Mouse (Mus musculus): Measurements from ENCODE around the gene Taf5l. TPM values are rescaled to one million over a fixed set of nuclear protein-coding genes. Genes with fewer than 3 reads are reported as not detected.

Gene Taf5l
- polyA plus RNA-seq (2012; rRNA removed): 27.3 and 34.2 TPM in 2 replicates

DNA sequence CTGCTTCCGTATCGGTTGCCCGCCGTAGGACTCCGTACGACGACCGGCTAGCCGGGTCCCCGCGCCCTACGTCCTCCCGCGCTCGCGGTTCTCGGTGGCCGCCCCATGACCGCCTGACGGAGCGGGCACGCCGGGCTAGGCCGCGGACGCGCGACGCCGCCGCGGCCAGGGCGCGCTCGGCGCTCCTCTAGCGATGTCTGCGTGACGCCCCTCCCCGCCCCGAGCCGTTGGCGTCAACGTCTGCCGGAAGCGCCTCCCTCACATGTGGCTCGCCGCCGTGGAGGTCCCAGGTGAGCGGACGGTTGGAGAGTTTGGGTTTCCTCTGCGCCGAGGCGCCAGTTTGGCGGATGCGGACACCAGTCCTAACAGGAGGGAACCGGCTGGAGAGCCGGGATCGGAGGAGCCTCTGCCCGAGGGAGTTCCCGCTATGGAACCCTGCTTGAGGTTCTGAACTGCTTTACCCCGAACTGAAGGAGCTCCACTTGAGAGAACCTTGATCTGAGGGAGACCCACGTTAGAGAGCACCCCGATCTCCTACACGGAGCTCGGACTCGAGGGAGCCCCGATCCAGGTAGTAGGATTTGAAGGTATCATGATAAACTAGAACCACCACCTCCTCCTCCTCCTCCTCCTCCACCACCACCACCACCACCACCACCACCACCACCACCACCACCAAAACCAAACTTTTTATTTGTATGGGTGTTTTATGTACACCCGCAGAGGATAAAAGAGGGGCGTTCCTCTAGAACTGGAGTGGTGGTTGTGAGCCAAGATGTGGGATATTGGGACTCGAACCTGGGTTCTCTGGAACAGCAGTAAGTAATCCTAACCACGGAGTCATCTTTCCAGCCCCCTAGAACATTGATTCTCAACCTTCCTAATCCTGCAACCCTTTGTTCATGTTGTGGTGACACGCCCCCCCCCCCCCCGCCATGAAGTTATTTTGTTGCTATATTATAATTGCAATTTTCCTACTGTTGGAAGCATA lies at the start of gene Taf5l, which contains the start of gene Urb2:
TSS of gene Taf5l (minus strand) at position 161 of the 991 bp plus-strand sequence.
TSS of gene Urb2 (plus strand) at position 272 of the 991 bp plus-strand sequence.
- H3K36me3 ChIP-seq (ENCODE audit: control insufficient read depth, insufficient read depth, low read length): peaks cover 2% of the 10 kb centered on the region
- TF ChIP-seq CTCF (IDR thresholded peaks at IDR 0.05; ENCODE audit: extremely low read depth, insufficient read depth, insufficient read length, insufficient replicate concordance): no peak
- TF ChIP-seq POLR2A (IDR thresholded peaks at IDR 0.05; ENCODE audit: low read depth, low read length): peak; percentile 34
- H3K27ac ChIP-seq (ENCODE audit: insufficient read depth, low read length): peak within 1 kb of the TSS; percentile 97
- H3K4me1 ChIP-seq (ENCODE audit: control insufficient read depth, insufficient read depth, insufficient read length): peaks cover 13% of the 10 kb centered on the region; the same call in 1 of the 2 replicates
- under 1% methylated on average over 59 of the region's 74 CpGs for WGBS
- no peaks in the 10 kb centered on the region for H3K27me3 ChIP-seq (ENCODE audit: control insufficient read depth, insufficient read depth, low read length)
- H3K4me3 ChIP-seq (ENCODE audit: extremely low read depth, insufficient read depth, insufficient read length): peak within 1 kb of the TSS; percentile 95
- peak; percentile 82 to 93 for DNase-seq (ENCODE audit: low read depth in 1 of 2, low spot score in 2 of 2)

DNA sequence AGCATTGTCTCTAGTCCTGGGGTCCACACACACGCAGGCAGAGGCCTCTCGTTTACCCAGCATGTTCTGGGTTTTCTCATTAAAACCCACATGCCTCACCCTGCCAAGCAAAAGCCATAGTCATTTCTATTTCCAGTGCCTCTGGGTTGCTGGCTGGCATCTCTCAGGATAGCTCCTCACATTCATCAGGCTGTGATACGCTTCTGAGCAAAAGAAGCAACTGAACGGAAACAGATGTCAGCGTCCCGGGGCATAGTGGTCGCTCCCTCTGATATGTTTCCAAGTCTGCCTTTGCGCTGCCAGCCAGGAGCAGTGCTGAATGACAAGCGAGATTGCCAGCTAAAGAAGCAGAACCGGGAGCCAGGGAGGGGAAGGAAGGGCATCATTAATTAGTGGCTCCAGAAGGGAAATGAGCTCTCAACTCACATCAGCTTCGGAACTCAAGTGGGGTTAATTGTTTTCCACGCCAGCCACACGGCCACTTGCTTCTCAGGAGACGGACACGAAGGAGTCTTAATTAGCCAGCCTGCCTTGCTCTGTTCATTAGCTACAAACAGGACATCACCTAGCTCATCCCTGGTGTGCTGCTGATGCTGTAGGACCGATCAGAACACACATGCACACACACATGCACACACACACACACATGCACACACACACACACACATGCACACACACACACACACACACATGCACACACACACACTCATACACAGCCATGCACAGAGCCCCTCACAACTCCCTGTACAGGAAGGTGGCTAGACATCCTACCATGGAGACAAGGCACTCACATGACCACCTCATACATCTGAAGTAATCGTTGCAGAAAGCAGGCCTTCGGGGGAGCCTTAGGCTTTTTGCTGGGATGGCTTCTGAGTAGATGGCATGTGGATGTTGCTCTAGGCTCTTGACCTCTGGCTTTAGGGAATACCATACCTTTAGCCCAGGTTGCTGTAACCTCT lies 49.4 kb upstream of the Taf5l start:
- 19% methylated on average over 18 of the region's 18 CpGs for WGBS
- DNase-seq (ENCODE audit: low read depth in 1 of 2, low spot score in 2 of 2): no peak
- Histone ChIP-seq H3K27me3 (ENCODE audit: control insufficient read depth, insufficient read depth, low read length) (no peaks in the 10 kb centered on the region), H3K4me1 (ENCODE audit: control insufficient read depth, insufficient read depth, insufficient read length) (peaks cover 4% of the 10 kb centered on the region; the same call in 1 of the 2 replicates), H3K36me3 (ENCODE audit: control insufficient read depth, insufficient read depth, low read length) (no peaks in the 10 kb centered on the region), H3K27ac (ENCODE audit: insufficient read depth, low read length) (no peak overlapping the region), H3K4me3 (ENCODE audit: extremely low read depth, insufficient read depth, insufficient read length) (no peak overlapping the region)
- no peak for TF ChIP-seq POLR2A (IDR thresholded peaks at IDR 0.05; ENCODE audit: low read depth, low read length)
- no peak for TF ChIP-seq CTCF (IDR thresholded peaks at IDR 0.05; ENCODE audit: extremely low read depth, insufficient read depth, insufficient read length, insufficient replicate concordance)

DNA sequence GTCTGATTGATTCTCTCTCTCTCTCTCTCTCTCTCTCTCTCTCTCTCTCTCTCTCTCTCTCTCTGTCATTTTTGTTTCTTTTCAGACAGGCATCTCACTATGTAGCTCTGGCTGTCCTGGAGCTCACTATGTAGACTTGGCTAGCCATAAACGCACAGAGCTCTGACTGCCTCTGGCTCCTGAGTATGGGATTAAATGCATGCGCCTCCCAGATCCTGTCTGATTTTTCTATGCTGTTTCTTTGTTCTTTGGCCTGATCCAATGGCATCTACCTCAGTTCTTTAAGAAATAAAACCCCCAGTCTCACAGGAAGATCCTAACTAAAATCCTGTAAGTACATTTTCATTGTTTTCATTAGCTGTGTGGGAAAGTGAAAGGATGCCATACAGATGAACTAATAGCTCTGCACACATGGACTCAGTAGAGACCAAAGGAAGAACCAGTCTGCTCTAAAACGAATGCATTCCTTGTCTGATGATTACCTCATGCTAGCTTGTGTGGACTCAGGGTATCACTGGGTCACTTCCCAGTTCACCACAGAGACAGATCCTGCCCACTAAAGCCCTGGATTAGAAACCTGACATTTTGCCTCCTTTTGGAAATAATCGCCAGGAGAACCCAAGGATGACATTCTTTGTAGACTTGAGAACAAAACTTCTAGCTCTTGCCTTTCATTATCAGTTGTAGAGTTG lies 46.0 kb upstream of the Taf5l start:
- no peaks in the 10 kb centered on the region for H3K36me3 ChIP-seq (ENCODE audit: control insufficient read depth, insufficient read depth, low read length)
- no peaks in the 10 kb centered on the region for H3K27me3 ChIP-seq (ENCODE audit: control insufficient read depth, insufficient read depth, low read length)
- TF ChIP-seq CTCF (IDR thresholded peaks at IDR 0.05; ENCODE audit: extremely low read depth, insufficient read depth, insufficient read length, insufficient replicate concordance) (no peak), POLR2A (IDR thresholded peaks at IDR 0.05; ENCODE audit: low read depth, low read length) (no peak)
- H3K4me1 ChIP-seq (ENCODE audit: control insufficient read depth, insufficient read depth, insufficient read length): peaks cover 4% of the 10 kb centered on the region; the same call in 1 of the 2 replicates
- no peak overlapping the region for H3K4me3 ChIP-seq (ENCODE audit: extremely low read depth, insufficient read depth, insufficient read length)
- H3K27ac ChIP-seq (ENCODE audit: insufficient read depth, low read length): no peak overlapping the region
- DNase-seq (ENCODE audit: low read depth in 1 of 2, low spot score in 2 of 2): no peak
- WGBS: 60% methylated on average over 4 of the region's 4 CpGs

DNA sequence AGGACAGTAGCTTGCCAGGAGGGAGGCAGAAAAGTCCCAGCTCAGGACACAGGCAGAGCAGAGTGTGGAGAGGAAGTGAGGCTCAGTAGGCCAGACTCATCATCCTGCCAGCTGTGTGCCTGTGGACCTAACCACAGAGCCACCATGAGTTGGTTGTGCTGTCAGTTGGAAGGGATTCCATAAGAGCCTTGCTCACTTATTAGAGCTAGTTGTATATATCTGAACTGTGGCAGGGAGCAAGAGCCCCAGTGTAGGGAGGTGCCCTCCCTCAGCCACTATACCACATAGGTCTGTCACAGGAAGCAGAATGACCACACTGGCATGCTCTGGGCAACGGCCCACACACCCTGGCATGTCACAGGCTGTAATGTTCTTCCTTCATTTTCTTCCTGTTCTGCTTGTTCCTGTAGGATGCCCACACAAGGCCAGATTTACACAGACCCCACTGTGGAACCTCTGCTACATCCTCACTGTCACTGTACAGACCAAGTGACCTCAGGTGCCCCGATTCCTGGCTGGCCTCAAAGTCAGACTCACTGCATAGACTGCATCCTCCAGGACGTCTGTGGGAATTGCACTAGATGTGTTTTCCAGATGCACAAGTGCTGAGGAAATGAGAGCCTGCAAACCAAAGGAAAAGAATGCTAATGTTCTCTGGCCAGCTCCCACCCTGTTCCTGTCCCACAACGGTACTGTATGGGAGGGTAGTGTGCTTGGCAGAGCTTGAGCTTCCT lies 45.3 kb upstream of the Taf5l start:
- WGBS: 8% methylated on average over 4 of the region's 4 CpGs
- DNase-seq (ENCODE audit: low read depth in 1 of 2, low spot score in 2 of 2): no peak
- Histone ChIP-seq H3K27me3 (ENCODE audit: control insufficient read depth, insufficient read depth, low read length) (no peaks in the 10 kb centered on the region), H3K27ac (ENCODE audit: insufficient read depth, low read length) (no peak overlapping the region), H3K36me3 (ENCODE audit: control insufficient read depth, insufficient read depth, low read length) (no peaks in the 10 kb centered on the region), H3K4me1 (ENCODE audit: control insufficient read depth, insufficient read depth, insufficient read length) (peaks cover 4% of the 10 kb centered on the region; the same call in 1 of the 2 replicates), H3K4me3 (ENCODE audit: extremely low read depth, insufficient read depth, insufficient read length) (no peak overlapping the region)
- no peak for TF ChIP-seq CTCF (IDR thresholded peaks at IDR 0.05; ENCODE audit: extremely low read depth, insufficient read depth, insufficient read length, insufficient replicate concordance)
- TF ChIP-seq POLR2A (IDR thresholded peaks at IDR 0.05; ENCODE audit: low read depth, low read length): no peak

DNA sequence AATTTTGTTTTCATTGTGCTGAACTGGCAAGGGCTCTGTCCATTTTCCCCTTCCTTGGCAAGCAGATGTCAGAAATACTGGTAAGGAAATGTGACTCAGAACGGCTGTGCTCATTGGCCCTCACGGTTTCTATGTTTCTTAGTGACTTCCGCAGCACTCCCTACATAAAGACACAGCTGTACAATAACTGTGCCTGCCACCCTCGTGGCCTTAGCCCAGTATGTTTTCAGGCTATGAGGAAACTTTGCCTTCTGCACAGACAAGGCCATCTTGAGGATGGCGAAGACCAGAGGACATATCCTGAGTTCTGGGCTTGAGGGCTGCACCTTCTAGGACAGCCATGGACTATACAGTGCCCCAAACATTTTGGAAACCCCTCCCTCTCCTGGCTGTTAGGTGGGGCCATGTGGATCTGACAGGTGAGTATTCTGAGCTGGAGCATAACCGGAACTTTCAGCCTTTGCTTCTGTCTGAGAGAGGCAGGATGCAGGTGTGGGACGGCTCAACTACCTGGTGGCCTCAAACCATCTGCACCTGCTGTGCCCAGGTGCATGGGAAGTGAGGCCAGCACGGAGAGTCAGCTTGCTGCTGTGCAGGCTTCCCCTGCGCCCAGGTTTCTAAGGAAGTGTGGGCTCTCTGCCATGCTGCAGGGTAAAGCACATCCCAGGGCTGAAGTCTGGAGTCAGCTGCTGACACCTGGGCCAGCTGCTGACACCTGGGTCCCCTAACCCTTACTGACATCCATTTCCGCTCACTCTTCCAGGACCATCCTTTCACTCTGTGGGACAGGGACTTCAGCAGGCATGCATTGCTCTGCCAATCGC lies 35.8 kb upstream of the Taf5l start:
- H3K4me1 ChIP-seq (ENCODE audit: control insufficient read depth, insufficient read depth, insufficient read length): no peaks in the 10 kb centered on the region; the same call in 1 of the 2 replicates
- no peak overlapping the region for H3K4me3 ChIP-seq (ENCODE audit: extremely low read depth, insufficient read depth, insufficient read length)
- no peaks in the 10 kb centered on the region for H3K36me3 ChIP-seq (ENCODE audit: control insufficient read depth, insufficient read depth, low read length)
- H3K27ac ChIP-seq (ENCODE audit: insufficient read depth, low read length): no peak overlapping the region
- DNase-seq (ENCODE audit: low read depth in 1 of 2, low spot score in 2 of 2): no peak
- WGBS: 45% methylated on average over 11 of the region's 11 CpGs
- H3K27me3 ChIP-seq (ENCODE audit: control insufficient read depth, insufficient read depth, low read length): no peaks in the 10 kb centered on the region
- TF ChIP-seq POLR2A (IDR thresholded peaks at IDR 0.05; ENCODE audit: low read depth, low read length) (no peak), CTCF (IDR thresholded peaks at IDR 0.05; ENCODE audit: extremely low read depth, insufficient read depth, insufficient read length, insufficient replicate concordance) (no peak)

Data from spleen, adult 2 months (tissue).